Mouse (Mus musculus) forebrain, embryonic 13.5 days (tissue): ENCODE results near the gene Cd302. TPM values are rescaled to one million over a fixed set of nuclear protein-coding genes. Genes with fewer than 3 reads are reported as not detected.

Experiments used
- ATAC-seq: fragments of 200-750 bp; cut with Nextera tagmentation; 2 replicates; pipeline ENCODE4 v1.8.0; 2017
- H3K27ac ChIP-seq: fragments of 300-500 bp; sonication (generic); 2 replicates; pipeline ENCODE4 v1.5.1; 2015; ENCODE audit warnings: inconsistent platforms, mild to moderate bottlenecking, moderate library complexity
- H3K27me3 ChIP-seq: fragments of 300-500 bp; sonication (generic); 2 replicates; pipeline ENCODE4 v1.6.1; 2015; ENCODE audit warnings: mild to moderate bottlenecking, inconsistent platforms
- H3K36me3 ChIP-seq: fragments of 300-500 bp; sonication (generic); 2 replicates; pipeline ENCODE4 v1.6.1; 2015; ENCODE audit warnings: mild to moderate bottlenecking, inconsistent platforms; ENCODE audit not compliant: poor library complexity, severe bottlenecking
- H3K4me1 ChIP-seq: fragments of 300-500 bp; sonication (generic); 2 replicates; pipeline ENCODE4 v1.6.1; 2015; ENCODE audit warnings: inconsistent platforms
- H3K4me2 ChIP-seq: fragments of 300-500 bp; sonication (generic); 2 replicates; pipeline ENCODE4 v1.6.1; 2015; ENCODE audit warnings: inconsistent platforms, mild to moderate bottlenecking, moderate library complexity
- H3K4me3 ChIP-seq: fragments of 300-500 bp; sonication (generic); 2 replicates; pipeline ENCODE4 v1.5.1; 2015; ENCODE audit warnings: mild to moderate bottlenecking, inconsistent platforms
- H3K9ac ChIP-seq: fragments of 300-500 bp; sonication (generic); 2 replicates; pipeline ENCODE4 v1.6.1; 2015; ENCODE audit warnings: mild to moderate bottlenecking, inconsistent platforms
- H3K9me3 ChIP-seq: fragments of 300-500 bp; sonication (generic); replicated peaks from 2 replicates; pipeline ENCODE4 v1.6.1; 2016; ENCODE audit warnings: inconsistent platforms
- WGBS: fragments of 180-500 bp; shearing (Covaris S2); methylation state at CpG from one replicate; pipeline ENCODE4 v1.1.7; 2015; 5-methylcytosine and 5-hydroxymethylcytosine counted together
- polyA plus RNA-seq: library from polyadenylated mRNA; unstranded; fragments of >200 nt; fragmentation: Nextera tagmentation; extraction: Ambion mirVana; gene quantifications from 2 replicates; pipeline ENCODE4 v1.2.1, GENCODE M21; 2015

Gene Cd302
- polyA plus RNA-seq, 1 experiment from 2014 or later = 9.1 TPM

GRCm38 (mm10) chr2:60209122-60209611 lies 75.1 kb downstream of the Cd302 start:
- H3K9me3 ChIP-seq = no peaks in the 10 kb centered on the region
- under 1% methylated on average over 33 of the region's 35 CpGs for WGBS
- peak overlapping the region; percentile 84 for H3K27ac ChIP-seq
- H3K9ac ChIP-seq = peak overlapping the region; percentile 93
- peak overlapping the region; percentile 71 for H3K4me2 ChIP-seq
- ATAC-seq = peak; percentile 39; the same call in 1 of the 2 replicates
- H3K4me3 ChIP-seq = peak overlapping the region; percentile 92
- peaks cover 39% of the 10 kb centered on the region for H3K4me1 ChIP-seq
- peaks cover 18% of the 10 kb centered on the region; the same call in 1 of the 2 replicates for H3K36me3 ChIP-seq
- H3K27me3 ChIP-seq = no peaks in the 10 kb centered on the region

DNA sequence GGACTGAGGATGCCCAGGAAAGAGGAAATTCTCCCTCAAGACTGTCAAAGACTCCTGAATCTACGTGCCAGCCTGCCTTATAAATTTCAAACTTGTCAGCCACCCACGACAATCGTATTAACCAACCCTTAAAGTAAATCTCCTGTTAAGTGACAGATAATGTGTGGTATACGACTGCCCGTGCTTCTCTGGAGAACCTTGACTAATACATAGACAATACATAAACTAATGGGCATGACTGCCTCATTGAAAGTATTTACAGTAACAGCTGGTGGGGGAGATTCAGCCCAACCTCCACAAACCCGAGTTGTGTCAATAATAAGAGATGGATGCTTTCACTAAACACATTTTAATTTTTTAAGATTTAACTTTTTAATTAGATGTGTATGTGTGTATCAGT lies 78.5 kb downstream of the Cd302 start:
- H3K9me3 ChIP-seq = no peaks in the 10 kb centered on the region
- no peaks in the 10 kb centered on the region for H3K27me3 ChIP-seq
- peaks cover 13% of the 10 kb centered on the region for H3K4me1 ChIP-seq
- H3K4me2 ChIP-seq = no peak overlapping the region
- peaks cover 10% of the 10 kb centered on the region; the same call in 1 of the 2 replicates for H3K36me3 ChIP-seq
- ATAC-seq = no peak
- no peak overlapping the region for H3K27ac ChIP-seq
- no peak overlapping the region for H3K9ac ChIP-seq
- 83% methylated on average over 6 of the region's 6 CpGs for WGBS
- no peak overlapping the region for H3K4me3 ChIP-seq

GRCm38 (mm10) chr2:60204162-60204561 lies 80.1 kb downstream of the Cd302 start:
- 89% methylated on average over 6 of the region's 6 CpGs for WGBS
- no peak for ATAC-seq
- peaks cover 10% of the 10 kb centered on the region; the same call in 1 of the 2 replicates for H3K36me3 ChIP-seq

GRCm38 (mm10) chr2:60203733-60204132 lies 80.6 kb downstream of the Cd302 start:
- no peak for ATAC-seq
- Histone ChIP-seq H3K4me3 (no peak overlapping the region), H3K27ac (no peak overlapping the region), H3K9me3 (no peaks in the 10 kb centered on the region), H3K4me1 (peaks cover 11% of the 10 kb centered on the region), H3K9ac (no peak overlapping the region), H3K4me2 (no peak overlapping the region), H3K27me3 (no peaks in the 10 kb centered on the region), H3K36me3 (peaks cover 10% of the 10 kb centered on the region; the same call in 1 of the 2 replicates)
- WGBS = 93% methylated on average over 4 of the region's 4 CpGs

More at GRCm38 (mm10) chr2:60204162-60204561, 80.1 kb downstream of the Cd302 start:
- Histone ChIP-seq H3K9ac (no peak overlapping the region), H3K9me3 (no peaks in the 10 kb centered on the region), H3K27ac (no peak overlapping the region), H3K4me2 (no peak overlapping the region), H3K4me1 (peaks cover 11% of the 10 kb centered on the region), H3K27me3 (no peaks in the 10 kb centered on the region), H3K4me3 (no peak overlapping the region)

DNA sequence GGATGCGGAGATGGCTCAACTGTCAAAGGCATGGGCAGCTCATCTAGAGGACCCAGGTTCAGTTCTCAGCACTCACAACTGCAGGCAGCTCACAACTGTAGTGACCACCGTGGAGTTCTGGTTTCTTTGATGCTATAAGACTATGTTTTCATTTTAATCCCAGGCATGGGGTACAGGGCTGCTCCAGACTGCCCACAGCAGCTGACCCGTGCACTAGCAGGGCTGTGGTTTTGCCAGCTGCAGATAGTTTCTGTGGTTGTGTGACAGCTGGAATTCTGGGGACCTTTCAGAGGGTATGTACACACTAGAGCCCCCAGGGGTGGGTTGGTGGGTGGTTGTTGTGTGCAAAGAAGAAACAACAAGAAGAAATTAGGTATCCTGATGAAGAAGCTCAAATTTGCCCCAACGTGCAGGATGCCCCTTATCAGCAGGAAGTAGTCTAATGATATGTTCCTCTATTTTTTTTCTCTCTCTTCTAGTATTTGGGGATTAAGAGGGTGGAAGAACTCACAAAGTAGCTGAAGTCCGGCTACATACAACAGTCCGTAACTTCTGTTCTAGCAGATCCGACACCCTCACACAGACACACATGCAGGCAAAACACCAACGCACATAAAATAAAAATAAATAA lies 81.3 kb downstream of the Cd302 start:
- Histone ChIP-seq H3K36me3 (peaks cover 10% of the 10 kb centered on the region; the same call in 1 of the 2 replicates), H3K9ac (no peak overlapping the region), H3K27me3 (no peaks in the 10 kb centered on the region), H3K4me3 (no peak overlapping the region), H3K9me3 (no peaks in the 10 kb centered on the region), H3K4me2 (no peak overlapping the region), H3K4me1 (peaks cover 7% of the 10 kb centered on the region; the same call in 1 of the 2 replicates), H3K27ac (no peak overlapping the region)
- no peak for ATAC-seq
- WGBS = 90% methylated on average over 8 of the region's 8 CpGs

Other genes with a start within 250 kb of the Cd302 start
- gene Baz2b, start 74.6 kb downstream of the Cd302 start, polyA plus RNA-seq = 85.2 and 85.7 TPM in 2 replicates
- 88.4 and 99.8 TPM in 2 replicates for gene March7, start 74.6 kb downstream of the Cd302 start, polyA plus RNA-seq
- 0.41 and 0.63 TPM in 2 replicates for gene Ly75, start 98.8 kb upstream of the Cd302 start, polyA plus RNA-seq